Mouse (Mus musculus) T-helper 17 cell (primary cell): ENCODE data around the gene Pou5f1.

Experiments used
- in situ Hi-C, 2 experiments: fragments of 300-600 bp; cut with MboI, MseI; formaldehyde crosslinking; loops; 1 replicate in 1 of 2; 2 replicates in 1 of 2; pipeline ENCODE4 v1.15.1; 2025; ENCODE audit warnings: high pct_unique_total_duplicates in 2 of 2

The Pou5f1 gene

GRCm38 (mm10) chr17:35549437-35550142 is 43.8 kb downstream of the Pou5f1 start:
- in situ Hi-C loops = loop anchor here in 1 of 2 experiments (5.0 kb wide), 1 partner anchor 63 kb away; no protein-coding TSS in a partner anchor

- in situ Hi-C loops = loop anchor here in 1 of 2 experiments (5.0 kb wide), 1 partner anchor 62 kb away; no protein-coding TSS in a partner anchor
Measured at GRCm38 (mm10) chr17:35550143-35550494, 44.3 kb downstream of the Pou5f1 start.

- in situ Hi-C loops = loop anchor here in 1 of 2 experiments (5.0 kb wide), 1 partner anchor 61 kb away; no protein-coding TSS in a partner anchor
Measured at GRCm38 (mm10) chr17:35550871-35551270, 45.1 kb downstream of the Pou5f1 start.

GRCm38 (mm10) chr17:35551881-35552414 is 46.1 kb downstream of the Pou5f1 start, which contains the start of gene Cdsn:
Cdsn (plus strand) TSS chr17:35552128.
- in situ Hi-C loops = loop anchor here in 1 of 2 experiments (5.0 kb wide), 1 partner anchor 60 kb away; no protein-coding TSS in a partner anchor

GRCm38 (mm10) chr17:35554321-35554720 is 48.5 kb downstream of the Pou5f1 start:
- in situ Hi-C loops = loop anchor here in 1 of 2 experiments (5.0 kb wide), 1 partner anchor 58 kb away; no protein-coding TSS in a partner anchor

- in situ Hi-C loops = loop anchor here in 1 of 2 experiments (5.0 kb wide), 1 partner anchor 57 kb away; no protein-coding TSS in a partner anchor
Measured at GRCm38 (mm10) chr17:35554761-35555397, 49.1 kb downstream of the Pou5f1 start.

GRCm38 (mm10) chr17:35556186-35556765 is 50.5 kb downstream of the Pou5f1 start:
- in situ Hi-C loops = no loop called here

GRCm38 (mm10) chr17:35556812-35557211 is 51.0 kb downstream of the Pou5f1 start:
- in situ Hi-C loops = no loop called here

GRCm38 (mm10) chr17:35557351-35557750 is 51.5 kb downstream of the Pou5f1 start:
- in situ Hi-C loops = no loop called here

GRCm38 (mm10) chr17:35558216-35558615 is 52.4 kb downstream of the Pou5f1 start:
- in situ Hi-C loops = no loop called here
